Mouse (Mus musculus) neural tube, embryonic 15.5 days (tissue): ENCODE results near the gene Fam219b. TPM values are rescaled to one million over a fixed set of nuclear protein-coding genes. Genes with fewer than 3 reads are reported as not detected.

Source experiments
- ATAC-seq: fragments of 200-750 bp; cut with Nextera tagmentation; 2 replicates; pipeline ENCODE4 v1.8.0; 2017; ENCODE audit warnings: mild to moderate bottlenecking, moderate TSS enrichment, moderate library complexity; ENCODE audit not compliant: low FRiP score
- H3K27ac ChIP-seq: fragments of 300-500 bp; sonication (generic); replicated peaks from 2 replicates; pipeline ENCODE4 v1.5.1; 2015; ENCODE audit warnings: mild to moderate bottlenecking, inconsistent platforms
- H3K27me3 ChIP-seq: fragments of 300-500 bp; sonication (generic); replicated peaks from 2 replicates; pipeline ENCODE4 v1.6.1; 2015; ENCODE audit warnings: inconsistent platforms
- H3K36me3 ChIP-seq: fragments of 300-500 bp; sonication (generic); 2 replicates; pipeline ENCODE4 v1.6.1; 2015; ENCODE audit warnings: inconsistent platforms
- H3K4me1 ChIP-seq: fragments of 300-500 bp; sonication (generic); 2 replicates; pipeline ENCODE4 v1.6.1; 2015; ENCODE audit warnings: inconsistent platforms
- H3K4me2 ChIP-seq: fragments of 300-500 bp; sonication (generic); 2 replicates; pipeline ENCODE4 v1.6.1; 2015; ENCODE audit warnings: inconsistent platforms, mild to moderate bottlenecking, moderate library complexity
- H3K4me3 ChIP-seq: fragments of 300-500 bp; sonication (generic); replicated peaks from 2 replicates; pipeline ENCODE4 v1.5.1; 2015; ENCODE audit warnings: mild to moderate bottlenecking, inconsistent platforms
- H3K9ac ChIP-seq: fragments of 300-500 bp; sonication (generic); replicated peaks from 2 replicates; pipeline ENCODE4 v1.6.1; 2015; ENCODE audit warnings: mild to moderate bottlenecking, inconsistent platforms
- H3K9me3 ChIP-seq: fragments of 300-500 bp; sonication (generic); replicated peaks from 2 replicates; pipeline ENCODE4 v1.6.1; 2016; ENCODE audit warnings: inconsistent platforms
- WGBS: fragments of 180-500 bp; shearing (Covaris S2); methylation state at CpG from one replicate; pipeline ENCODE4 v1.1.7; 2015; ENCODE audit warnings: mixed read lengths; 5-methylcytosine and 5-hydroxymethylcytosine counted together
- polyA plus RNA-seq: library from polyadenylated mRNA; unstranded; fragments of >200 nt; fragmentation: Nextera tagmentation; extraction: Ambion mirVana; gene quantifications from 2 replicates; pipeline ENCODE4 v1.2.1, GENCODE M21; 2015

Gene Fam219b
- polyA plus RNA-seq, 1 experiment from 2014 or later: 23.8 TPM

DNA sequence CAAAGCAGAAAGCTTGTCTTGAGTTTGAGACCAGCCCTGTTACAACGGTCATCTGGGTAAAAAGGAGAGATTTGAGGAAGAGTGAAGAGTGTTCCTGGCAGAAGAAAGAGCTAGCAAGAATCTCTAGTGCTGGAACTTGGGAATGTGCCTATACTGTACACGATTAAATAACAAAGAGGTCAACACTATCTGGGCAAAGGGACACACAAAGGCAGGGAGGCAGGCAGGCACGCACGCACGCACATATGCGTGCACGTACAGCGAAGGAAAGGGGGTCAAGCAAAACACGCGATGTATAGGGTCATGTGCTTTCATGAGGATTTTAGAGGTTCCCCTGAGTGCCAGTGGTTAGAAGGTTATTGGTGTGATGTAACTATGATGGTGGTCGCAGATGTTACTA is 15.8 kb downstream of the Fam219b start:
- Histone ChIP-seq H3K36me3 (peaks cover 29% of the 10 kb centered on the region), H3K4me3 (peak overlapping the region; percentile 57; the same call in 1 of the 2 replicates), H3K27ac (no peak overlapping the region), H3K9ac (no peak overlapping the region), H3K27me3 (no peaks in the 10 kb centered on the region), H3K4me2 (no peak overlapping the region; the same call in 1 of the 2 replicates), H3K4me1 (peaks cover 31% of the 10 kb centered on the region), H3K9me3 (no peaks in the 10 kb centered on the region)
- 74% methylated on average over 11 of the region's 11 CpGs for WGBS
- ATAC-seq: 0 out of 2 replicates have a peak, but pooled peaks have one; percentile 3

DNA sequence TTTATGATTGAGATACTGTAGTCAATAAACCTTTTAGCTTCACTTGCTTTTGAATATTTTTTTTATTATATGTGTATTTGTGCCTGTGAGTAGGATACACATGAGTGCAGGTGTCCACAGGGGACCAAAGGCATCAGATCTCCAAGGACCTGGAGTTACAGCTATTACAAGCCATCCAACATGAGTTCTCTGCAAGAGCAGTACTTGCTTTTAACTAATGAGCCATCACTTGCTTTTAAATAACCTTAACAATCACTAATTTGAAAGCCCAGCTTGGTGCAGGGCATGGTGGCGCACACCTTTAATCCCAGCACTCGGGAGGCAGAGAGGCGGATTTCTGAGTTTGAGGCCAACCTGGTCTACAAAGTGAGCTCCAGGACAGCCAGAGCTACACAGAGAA is 17.4 kb downstream of the Fam219b start:
- WGBS: 29% methylated on average over 3 of the region's 3 CpGs
- H3K9me3 ChIP-seq: no peaks in the 10 kb centered on the region
- H3K36me3 ChIP-seq: peaks cover 12% of the 10 kb centered on the region
- no peaks in the 10 kb centered on the region for H3K27me3 ChIP-seq
- no peak for ATAC-seq
- no peak overlapping the region for H3K4me3 ChIP-seq
- no peak overlapping the region for H3K9ac ChIP-seq
- no peak overlapping the region for H3K27ac ChIP-seq
- H3K4me2 ChIP-seq: no peak overlapping the region
- H3K4me1 ChIP-seq: peaks cover 16% of the 10 kb centered on the region

DNA sequence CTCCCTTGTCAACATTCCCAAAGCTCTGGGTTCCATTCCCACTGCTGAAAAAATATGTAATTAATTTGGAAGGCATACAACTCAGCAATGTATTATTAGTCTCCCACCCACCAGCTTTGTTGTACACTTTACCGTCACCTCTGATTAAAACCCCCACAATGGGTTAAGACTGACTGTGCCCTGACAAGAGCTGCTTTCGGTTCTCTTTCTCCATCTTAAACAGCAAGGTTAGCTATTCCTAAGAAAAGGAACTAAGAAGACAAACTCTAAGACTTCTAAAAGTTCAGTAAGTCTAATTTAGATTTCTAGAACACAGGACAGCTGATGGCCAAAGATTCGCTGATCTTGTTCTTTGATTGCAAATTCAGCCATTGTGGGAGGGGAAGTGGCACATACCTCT is 19.9 kb downstream of the Fam219b start:
- ATAC-seq: no peak
- H3K27ac ChIP-seq: no peak overlapping the region
- H3K4me1 ChIP-seq: peaks cover 24% of the 10 kb centered on the region
- H3K9ac ChIP-seq: no peak overlapping the region
- 81% methylated on average over 3 of the region's 3 CpGs for WGBS
- H3K4me3 ChIP-seq: no peak overlapping the region
- no peaks in the 10 kb centered on the region for H3K27me3 ChIP-seq
- no peak overlapping the region for H3K4me2 ChIP-seq
- no peaks in the 10 kb centered on the region for H3K9me3 ChIP-seq
- H3K36me3 ChIP-seq: no peaks in the 10 kb centered on the region

DNA sequence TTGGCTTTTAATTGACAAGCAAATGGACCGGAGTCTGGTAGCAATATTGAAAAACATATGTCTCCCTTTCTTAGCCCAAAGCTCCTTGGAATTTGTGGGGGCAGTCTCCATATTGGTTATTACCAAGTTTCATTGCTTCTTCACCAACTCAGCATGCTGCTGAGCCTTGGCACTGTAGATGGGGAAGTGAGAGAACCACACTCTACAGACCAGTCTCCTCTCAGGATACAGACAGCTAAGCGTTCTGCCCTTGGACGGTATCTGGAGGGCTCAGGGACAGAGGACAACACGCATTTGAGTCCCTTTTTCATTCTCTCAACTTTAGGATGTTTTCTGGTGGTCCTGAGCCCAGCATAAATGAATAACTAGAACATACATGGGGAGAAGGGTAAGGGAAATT is 21.3 kb downstream of the Fam219b start:
- no peaks in the 10 kb centered on the region for H3K27me3 ChIP-seq
- no peak overlapping the region for H3K27ac ChIP-seq
- H3K9ac ChIP-seq: no peak overlapping the region
- H3K36me3 ChIP-seq: no peaks in the 10 kb centered on the region
- WGBS: 86% methylated on average over 4 of the region's 4 CpGs
- H3K4me3 ChIP-seq: no peak overlapping the region
- ATAC-seq: no peak
- peaks cover 30% of the 10 kb centered on the region for H3K4me1 ChIP-seq
- H3K4me2 ChIP-seq: no peak overlapping the region
- H3K9me3 ChIP-seq: no peaks in the 10 kb centered on the region

DNA sequence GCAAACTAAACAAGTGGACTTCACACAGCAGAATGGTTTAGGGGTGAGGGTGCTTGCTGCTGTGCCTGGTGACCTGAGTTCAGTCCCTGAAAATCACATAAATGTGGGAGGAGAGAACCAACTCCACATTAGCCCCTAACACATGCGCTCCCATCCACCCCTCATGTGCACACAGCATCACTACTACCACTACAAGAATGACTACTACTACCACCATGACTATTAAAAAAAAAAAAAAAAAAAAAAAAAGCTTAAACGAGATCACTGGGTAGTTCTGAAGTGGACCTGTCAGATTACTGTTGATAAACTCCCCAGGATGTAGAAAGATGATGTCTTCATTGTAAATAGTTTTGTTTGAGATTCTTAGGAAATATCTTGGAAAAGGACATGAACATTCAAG is 22.2 kb downstream of the Fam219b start:
- 75% methylated on average over 2 of the region's 2 CpGs for WGBS
- no peaks in the 10 kb centered on the region for H3K9me3 ChIP-seq
- no peak overlapping the region for H3K27ac ChIP-seq
- no peaks in the 10 kb centered on the region for H3K36me3 ChIP-seq
- ATAC-seq: no peak
- no peak overlapping the region for H3K4me3 ChIP-seq
- no peak overlapping the region for H3K9ac ChIP-seq
- no peak overlapping the region for H3K4me2 ChIP-seq
- peaks cover 33% of the 10 kb centered on the region for H3K4me1 ChIP-seq
- no peaks in the 10 kb centered on the region for H3K27me3 ChIP-seq

DNA sequence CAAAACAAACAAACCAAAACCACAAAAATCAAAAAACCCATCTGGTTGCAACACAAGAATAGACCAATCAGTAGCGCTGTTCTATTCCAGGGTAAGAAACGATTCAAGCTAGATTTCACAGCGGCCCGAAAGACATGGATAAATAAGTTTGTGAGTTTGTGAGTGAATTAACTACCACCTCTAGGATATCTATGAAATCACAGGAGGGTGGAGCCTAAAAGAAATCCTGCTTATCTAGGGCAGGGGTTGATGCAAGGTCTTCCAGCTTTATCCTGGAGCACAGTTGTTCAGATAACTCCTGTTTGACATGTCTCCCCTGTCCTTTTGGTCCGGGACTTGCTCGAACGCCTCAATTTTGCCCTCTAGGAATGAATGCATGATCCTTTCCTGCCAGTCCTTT is 22.9 kb downstream of the Fam219b start:
- H3K4me3 ChIP-seq: peak overlapping the region; percentile 85
- H3K4me2 ChIP-seq: peak overlapping the region; percentile 90
- no peaks in the 10 kb centered on the region for H3K9me3 ChIP-seq
- H3K27me3 ChIP-seq: no peaks in the 10 kb centered on the region
- H3K9ac ChIP-seq: peak overlapping the region; percentile 66
- H3K4me1 ChIP-seq: peaks cover 33% of the 10 kb centered on the region
- peak overlapping the region; percentile 91 for H3K27ac ChIP-seq
- 26% methylated on average over 7 of the region's 7 CpGs for WGBS
- peak; percentile 7; the same call in 1 of the 2 replicates for ATAC-seq
- H3K36me3 ChIP-seq: no peaks in the 10 kb centered on the region

DNA sequence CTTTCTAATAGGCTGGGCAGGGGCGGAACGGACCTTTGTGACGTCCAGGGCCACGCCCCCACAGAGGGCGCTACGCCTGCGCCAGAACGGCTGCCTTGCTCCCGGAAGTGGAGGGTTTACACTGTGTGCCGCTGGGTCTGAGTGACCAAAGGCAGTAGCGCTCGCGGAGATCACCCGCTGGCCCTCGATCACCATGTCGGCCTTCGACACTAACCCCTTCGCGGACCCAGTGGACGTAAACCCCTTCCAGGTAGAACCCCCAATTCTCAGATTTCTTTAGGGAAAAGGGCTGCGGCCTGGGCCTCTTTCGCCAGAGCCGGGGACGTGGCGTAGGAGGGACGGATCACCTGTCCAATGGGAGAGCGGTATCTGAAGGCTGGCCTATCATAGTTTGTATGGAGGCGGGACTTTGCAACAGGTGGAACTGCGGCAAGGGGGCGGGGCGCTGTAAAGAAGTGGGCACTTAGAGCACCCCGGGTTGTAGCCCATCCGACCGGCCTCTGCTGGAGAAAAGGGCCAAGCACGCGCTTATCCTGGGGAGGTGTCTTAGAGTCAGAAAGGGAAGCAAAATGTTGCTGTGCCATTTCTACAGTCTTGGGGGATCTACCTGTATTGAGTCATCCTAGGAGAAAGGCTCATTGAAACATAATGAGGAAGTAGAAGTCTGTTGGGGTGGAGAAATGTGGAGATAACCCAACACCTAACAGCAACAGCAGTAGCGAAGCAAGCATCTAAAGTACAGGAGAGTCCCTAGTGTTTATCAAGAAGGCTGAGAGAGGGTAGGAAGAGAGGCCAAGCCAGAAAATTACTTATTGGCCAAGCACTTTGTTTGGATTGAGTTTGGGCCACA is 23.8 kb downstream of the Fam219b start, which contains the start of gene Scamp2:
TSS of gene Scamp2 (plus strand) at position 83 of the 850 bp plus-strand sequence.
- Histone ChIP-seq H3K4me1 (peaks cover 41% of the 10 kb centered on the region), H3K27ac (peak within 1 kb of the TSS; percentile 91), H3K4me3 (peak within 1 kb of the TSS; percentile 85), H3K9me3 (no peaks in the 10 kb centered on the region), H3K27me3 (no peaks in the 10 kb centered on the region), H3K36me3 (no peaks in the 10 kb centered on the region), H3K9ac (peak within 1 kb of the TSS; percentile 66), H3K4me2 (peak within 1 kb of the TSS; percentile 90)
- peak; percentile 99 for ATAC-seq
- WGBS: 1% methylated on average over 37 of the region's 37 CpGs

DNA sequence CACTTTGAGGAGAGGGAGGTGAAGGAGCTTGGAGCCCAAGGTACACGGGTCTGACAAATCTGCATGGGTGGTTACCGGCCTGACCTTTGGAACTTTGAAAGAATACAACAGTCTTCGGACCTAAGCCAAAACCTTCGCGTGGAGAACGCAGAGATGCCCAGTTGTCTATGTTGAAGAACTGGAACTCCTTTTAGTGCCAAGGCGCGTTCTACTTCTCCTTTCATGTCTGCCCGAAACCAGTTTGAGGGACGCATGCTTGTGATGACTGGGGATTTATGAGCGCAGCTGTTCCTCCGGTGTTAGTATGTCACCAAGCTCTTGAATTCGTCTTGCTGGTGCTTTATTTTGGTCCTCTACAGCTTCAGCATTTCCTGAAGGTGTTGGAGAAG is 24.4 kb downstream of the Fam219b start:
- 78% methylated on average over 13 of the region's 13 CpGs for WGBS
- Histone ChIP-seq H3K27ac (no peak overlapping the region), H3K9me3 (no peaks in the 10 kb centered on the region), H3K4me3 (peak overlapping the region; percentile 85), H3K4me2 (peak overlapping the region; percentile 90), H3K36me3 (no peaks in the 10 kb centered on the region), H3K27me3 (no peaks in the 10 kb centered on the region), H3K9ac (no peak overlapping the region), H3K4me1 (peaks cover 48% of the 10 kb centered on the region)
- ATAC-seq: no peak

DNA sequence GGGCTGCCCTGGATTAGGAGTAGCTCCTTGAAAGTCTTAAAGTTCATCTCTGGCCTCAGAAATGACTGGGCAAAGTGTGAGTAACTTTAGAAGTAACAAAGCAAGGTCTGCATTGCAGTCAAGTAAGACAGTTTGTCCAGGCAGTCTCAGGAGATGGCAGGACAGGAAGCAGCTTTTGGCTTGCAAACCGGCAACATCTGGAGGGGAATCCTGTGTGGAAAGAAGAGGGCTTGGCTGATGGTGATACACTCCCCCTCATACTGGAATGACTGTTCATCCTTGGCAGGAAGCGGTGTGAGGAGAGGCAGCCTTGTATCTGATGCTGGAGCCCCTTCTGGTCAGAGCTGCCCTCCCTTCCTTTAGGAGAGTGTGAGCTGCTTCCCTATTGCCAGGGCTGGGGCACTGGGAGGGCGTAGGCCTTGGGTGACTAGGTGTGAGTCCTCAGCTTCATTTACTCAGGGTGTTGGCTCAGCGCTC is 25.6 kb downstream of the Fam219b start:
- H3K4me2 ChIP-seq: no peak overlapping the region
- 77% methylated on average over 4 of the region's 4 CpGs for WGBS

DNA sequence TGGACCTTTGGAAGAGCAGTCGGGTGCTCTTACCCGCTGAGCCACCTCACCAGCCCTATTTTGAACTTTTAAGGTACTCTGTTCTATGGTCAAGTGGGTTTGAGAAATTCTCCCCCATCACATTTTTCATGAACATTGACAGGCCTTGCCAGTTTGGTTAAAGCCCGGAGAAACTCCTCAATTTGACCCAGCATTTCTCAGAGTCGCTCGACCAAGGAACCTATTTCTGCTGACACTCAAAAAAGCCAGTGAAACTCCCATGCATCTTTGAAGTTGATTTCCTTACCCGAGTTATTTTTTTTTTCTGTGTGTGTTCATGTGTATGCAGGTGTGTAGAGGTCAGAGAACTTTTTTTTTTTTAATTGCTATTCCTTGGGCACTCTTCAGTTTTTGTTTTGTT is 27.3 kb downstream of the Fam219b start:
- Histone ChIP-seq H3K9me3 (no peaks in the 10 kb centered on the region), H3K27ac (no peak overlapping the region), H3K9ac (no peak overlapping the region), H3K27me3 (no peaks in the 10 kb centered on the region), H3K36me3 (peaks cover 15% of the 10 kb centered on the region), H3K4me2 (no peak overlapping the region), H3K4me1 (peaks cover 48% of the 10 kb centered on the region), H3K4me3 (no peak overlapping the region)
- 92% methylated on average over 6 of the region's 6 CpGs for WGBS
- ATAC-seq: no peak

More for the DNA sequence above, 25.6 kb downstream of the Fam219b start:
- Histone ChIP-seq H3K4me1 (peaks cover 48% of the 10 kb centered on the region), H3K9me3 (no peaks in the 10 kb centered on the region), H3K9ac (no peak overlapping the region), H3K4me3 (no peak overlapping the region), H3K27ac (no peak overlapping the region), H3K27me3 (no peaks in the 10 kb centered on the region), H3K36me3 (no peaks in the 10 kb centered on the region)
- ATAC-seq: no peak

DNA sequence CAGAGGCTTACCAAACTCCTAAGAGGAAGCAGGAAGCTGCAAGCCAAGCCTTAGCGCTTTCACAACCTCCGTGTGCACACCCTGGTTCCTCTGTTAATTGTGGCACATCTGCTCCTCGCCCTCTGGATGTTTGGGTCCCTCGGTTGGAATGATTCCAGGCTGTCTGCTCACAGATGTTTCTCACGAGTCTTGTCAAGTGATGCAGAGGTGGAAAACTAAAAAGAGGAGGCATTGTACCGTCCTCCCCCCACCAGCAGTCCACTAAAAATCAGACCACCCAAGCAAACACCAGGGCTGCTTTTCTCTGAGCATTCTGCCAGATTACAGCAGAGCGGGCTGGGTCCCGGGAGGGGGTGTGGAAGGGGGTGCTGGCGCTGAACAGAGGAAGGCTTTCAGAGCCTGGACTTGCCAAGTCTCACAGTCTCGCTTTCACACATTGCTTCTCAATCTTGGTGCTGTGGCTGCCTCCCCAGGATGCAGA is 28.5 kb downstream of the Fam219b start:
- Histone ChIP-seq H3K9me3 (no peaks in the 10 kb centered on the region), H3K27ac (peak overlapping the region; percentile 64), H3K9ac (no peak overlapping the region), H3K36me3 (peaks cover 22% of the 10 kb centered on the region), H3K4me3 (no peak overlapping the region), H3K4me1 (peaks cover 43% of the 10 kb centered on the region), H3K4me2 (no peak overlapping the region), H3K27me3 (no peaks in the 10 kb centered on the region)
- no peak for ATAC-seq
- 52% methylated on average over 10 of the region's 10 CpGs for WGBS

DNA sequence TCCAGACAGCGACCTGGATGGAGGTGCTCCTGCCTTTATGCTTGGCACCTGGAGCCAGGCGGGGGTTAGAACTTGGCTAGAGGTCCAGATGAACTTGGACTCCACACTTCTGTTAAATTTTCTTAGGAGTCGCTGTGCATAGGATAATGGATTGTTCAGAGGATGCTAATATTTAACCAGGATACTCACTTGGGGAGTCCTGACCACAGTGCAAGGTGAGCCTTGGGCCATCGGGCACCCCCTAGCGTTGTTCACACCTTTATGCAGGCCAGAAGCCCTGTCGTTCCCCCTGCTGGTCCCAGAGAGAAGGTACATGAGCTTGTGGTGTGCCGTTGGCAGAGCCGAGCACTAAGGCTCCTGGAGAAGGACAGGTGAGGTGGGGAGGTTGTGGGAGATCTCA is 29.5 kb downstream of the Fam219b start:
- H3K4me1 ChIP-seq: peaks cover 36% of the 10 kb centered on the region
- WGBS: 67% methylated on average over 8 of the region's 8 CpGs
- H3K9ac ChIP-seq: no peak overlapping the region
- no peak for ATAC-seq
- H3K4me2 ChIP-seq: no peak overlapping the region
- peak overlapping the region; percentile 64; the same call in 1 of the 2 replicates for H3K27ac ChIP-seq
- H3K9me3 ChIP-seq: no peaks in the 10 kb centered on the region
- peaks cover 24% of the 10 kb centered on the region for H3K36me3 ChIP-seq
- no peaks in the 10 kb centered on the region for H3K27me3 ChIP-seq
- H3K4me3 ChIP-seq: no peak overlapping the region
